Mouse (Mus musculus) frontal cortex, postnatal 25 days (tissue): Measurements from ENCODE around the gene Clcnkb.

Source experiments
- DNase-seq, 2 experiments: peaks; one replicate each; pipeline ENCODE4 v3.0.0; 2022; ENCODE audit warnings: low spot score in 2 of 2

The Clcnkb gene

GRCm38 (mm10) chr4:141405314-141405622 lies 10.5 kb downstream of the Clcnkb start:
- DNase-seq = no peak

DNA sequence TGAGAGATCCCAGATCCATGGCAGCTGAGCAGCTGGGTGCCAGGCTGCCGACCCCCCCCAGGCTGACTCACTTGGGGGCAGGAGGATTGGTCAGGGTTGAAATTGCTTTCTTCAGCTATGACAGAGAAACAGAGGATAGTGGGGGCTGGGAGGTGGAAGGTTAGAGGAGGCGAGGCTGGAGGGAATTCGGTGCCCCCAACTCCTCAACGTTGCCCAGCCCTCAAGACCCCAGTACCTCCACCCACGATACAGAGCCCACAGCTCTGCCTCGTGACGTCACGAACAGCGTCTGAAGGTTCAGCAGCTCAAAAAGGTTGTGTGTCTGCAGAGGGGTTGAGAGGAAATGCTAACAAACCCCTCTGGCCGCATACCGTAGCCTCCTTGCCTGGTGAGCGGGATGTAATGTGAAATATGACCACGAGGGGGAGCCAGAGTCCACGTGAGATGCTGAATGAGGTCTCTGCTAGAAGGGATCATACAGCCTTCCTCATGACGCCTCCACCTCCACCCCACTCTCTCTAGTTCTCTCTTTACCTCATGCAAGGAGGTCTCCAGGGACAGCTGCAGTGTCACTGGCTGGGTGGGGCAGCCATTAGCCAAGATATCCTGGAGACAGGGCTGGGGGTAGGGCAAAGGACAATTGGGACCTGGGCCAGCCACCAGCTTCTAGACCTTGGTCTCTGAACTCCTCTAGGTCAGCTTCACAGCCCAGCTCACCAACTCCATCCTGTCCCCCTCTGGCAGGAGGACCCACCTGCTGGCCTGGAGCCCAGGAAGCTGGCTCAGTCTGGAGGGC lies 11.1 kb downstream of the Clcnkb start:
- DNase-seq = peak; percentile 94 to 95

DNA sequence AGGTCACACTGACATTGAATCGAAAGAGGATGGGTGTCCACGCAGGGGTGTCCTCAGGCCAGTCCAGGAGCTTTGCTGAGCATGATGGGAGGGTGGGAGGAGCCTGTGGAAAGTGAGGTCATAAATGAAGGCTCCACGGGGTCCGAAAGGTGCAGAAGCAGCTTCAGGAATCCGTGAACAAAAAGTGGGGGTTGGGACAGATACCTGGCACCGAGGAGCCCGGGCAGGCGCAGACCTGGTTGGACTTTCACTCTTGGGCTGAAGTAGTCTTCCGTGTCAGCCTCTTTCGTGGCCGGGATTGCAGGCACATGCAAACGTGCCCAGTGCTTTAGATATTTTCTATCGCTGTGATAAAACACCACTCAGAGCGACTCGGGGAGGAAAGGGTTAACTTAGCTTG lies 15.6 kb downstream of the Clcnkb start:
- DNase-seq = no peak

DNA sequence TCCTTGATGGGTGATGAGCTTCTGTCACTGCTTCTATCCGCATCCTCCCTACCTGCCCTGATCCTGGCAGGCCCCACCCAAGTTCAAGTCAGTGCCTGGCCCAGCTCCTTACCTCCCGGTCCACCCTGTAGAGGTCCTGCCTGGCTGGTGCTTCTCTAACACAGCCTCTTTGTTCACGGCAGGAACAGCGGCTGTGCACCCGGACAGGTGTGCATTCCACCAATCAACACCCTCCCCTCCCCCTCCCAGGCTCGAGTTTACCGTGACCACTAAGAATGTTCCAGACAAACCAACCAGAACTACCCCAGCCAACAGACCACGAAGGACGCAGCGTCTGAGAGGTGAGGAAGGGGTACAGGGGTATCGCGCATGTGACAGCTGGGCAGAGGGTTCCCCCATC lies 17.3 kb downstream of the Clcnkb start, which contains the start of gene Clcnka:
Gene Clcnka (minus strand): TSS at position 180 of the 400 bp plus-strand sequence.
- DNase-seq = no peak

- no peak for DNase-seq
Measured at GRCm38 (mm10) chr4:141397861-141398260, 18.0 kb downstream of the Clcnkb start.

GRCm38 (mm10) chr4:141394751-141395150 lies 21.1 kb downstream of the Clcnkb start:
- DNase-seq = no peak

DNA sequence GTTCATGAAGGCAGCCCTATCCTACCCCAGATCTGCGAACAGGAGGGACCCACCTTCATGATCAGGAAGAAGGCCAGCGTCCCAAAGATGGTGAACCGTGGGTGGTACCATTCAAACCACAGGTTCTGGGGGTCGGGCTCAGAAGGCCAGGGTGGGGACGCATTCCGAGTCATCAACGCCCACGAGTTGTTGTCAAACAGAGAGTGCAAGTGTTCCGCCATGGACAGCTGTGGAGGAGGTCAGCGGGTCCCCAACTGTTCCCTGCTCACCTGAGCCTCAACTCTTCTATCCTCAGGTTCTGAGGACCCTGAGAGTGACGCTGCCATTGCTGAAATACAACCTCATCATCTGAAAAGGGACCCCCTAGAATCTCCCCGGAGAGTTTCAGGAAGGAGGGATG lies 24.5 kb downstream of the Clcnkb start:
- DNase-seq = no peak

- DNase-seq = no peak
Measured at GRCm38 (mm10) chr4:141389366-141390150, 26.3 kb downstream of the Clcnkb start.

GRCm38 (mm10) chr4:141387933-141388332 lies 27.9 kb downstream of the Clcnkb start:
- no peak for DNase-seq

GRCm38 (mm10) chr4:141387093-141387784 lies 28.6 kb downstream of the Clcnkb start:
- peak; percentile 70 to 77 for DNase-seq

- DNase-seq = no peak
Measured at GRCm38 (mm10) chr4:141386150-141386549, 29.7 kb downstream of the Clcnkb start.

DNA sequence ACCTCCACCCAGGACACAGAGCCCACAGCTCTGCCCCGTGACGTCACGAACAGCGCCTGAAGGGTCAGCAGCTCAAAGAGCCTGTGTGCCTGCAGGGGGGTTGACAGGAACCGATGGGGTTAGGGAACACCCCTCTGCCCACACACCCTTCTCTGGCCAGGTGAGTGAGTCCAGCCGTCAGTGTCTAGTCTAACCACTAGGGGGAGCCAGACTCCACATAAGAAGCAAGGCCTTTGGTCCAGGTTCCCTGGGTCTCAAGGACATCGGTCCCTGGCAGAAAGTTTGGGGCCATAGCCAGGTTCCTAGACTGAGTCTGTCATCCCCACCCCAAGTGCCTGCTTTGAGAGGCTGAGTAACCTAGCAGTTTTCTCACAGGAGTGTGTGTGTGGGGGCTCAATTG lies 30.5 kb downstream of the Clcnkb start:
- peak in 1 of 2 experiments; percentile 20 for DNase-seq

DNA sequence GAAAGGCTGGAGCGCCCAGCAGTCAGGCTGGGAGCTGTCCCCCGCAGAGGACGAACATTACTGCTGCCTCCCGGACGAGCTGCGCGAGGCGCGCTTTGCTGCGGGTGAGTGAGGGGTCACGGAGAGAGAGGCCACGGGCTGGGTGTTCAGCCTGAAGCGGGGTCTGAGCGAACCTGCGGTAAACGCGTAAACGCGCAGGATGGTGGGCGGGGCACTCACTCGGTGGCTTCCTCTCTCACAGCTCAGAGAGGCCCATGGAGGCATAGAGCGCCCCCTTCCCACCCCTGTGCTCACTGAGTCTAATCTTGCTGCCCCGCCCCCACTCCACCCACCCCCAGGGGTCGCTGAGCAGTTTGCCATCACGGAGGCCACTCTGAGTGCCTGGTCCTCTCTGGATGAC lies 33.4 kb downstream of the Clcnkb start:
- no peak for DNase-seq

DNA sequence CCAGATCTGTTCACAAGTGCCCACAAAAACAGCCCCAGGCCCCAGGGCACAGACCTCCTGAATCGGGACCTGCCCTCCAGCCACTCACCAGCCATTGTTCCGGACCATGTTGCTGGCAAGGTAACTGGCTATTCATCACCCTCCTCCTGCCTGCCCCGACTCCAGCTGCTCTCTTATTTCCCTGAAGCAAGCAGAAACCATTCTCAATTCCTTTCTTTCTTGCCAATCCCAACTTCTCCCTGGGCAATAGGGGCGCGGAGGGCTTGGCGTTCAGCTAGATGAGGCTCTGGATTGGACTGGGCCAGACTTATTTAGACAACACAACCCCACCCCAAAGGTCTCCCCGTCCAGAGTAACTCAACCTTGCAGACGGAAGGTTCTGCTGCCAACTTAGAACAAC lies 36.1 kb downstream of the Clcnkb start:
- no peak for DNase-seq

DNA sequence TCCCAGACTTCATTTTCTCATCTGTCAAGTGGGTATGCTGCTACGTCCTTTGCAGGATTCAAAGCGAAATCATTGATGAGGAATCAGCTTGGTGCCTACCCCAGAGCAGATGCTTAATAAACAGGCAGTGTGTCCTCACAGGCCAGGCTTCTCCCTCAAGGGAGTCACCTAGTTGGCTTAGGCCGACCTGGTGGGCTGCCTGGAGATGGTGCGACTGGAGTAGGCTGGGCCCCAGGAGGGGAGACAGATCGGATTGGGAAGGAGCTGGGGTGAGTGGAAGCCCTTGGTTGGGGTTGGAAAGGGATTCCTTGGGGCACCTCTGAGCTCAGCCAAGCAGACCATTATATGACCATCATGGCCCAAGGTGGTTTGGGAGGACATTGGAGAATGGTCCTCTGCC lies 43.4 kb downstream of the Clcnkb start:
- DNase-seq = no peak

DNA sequence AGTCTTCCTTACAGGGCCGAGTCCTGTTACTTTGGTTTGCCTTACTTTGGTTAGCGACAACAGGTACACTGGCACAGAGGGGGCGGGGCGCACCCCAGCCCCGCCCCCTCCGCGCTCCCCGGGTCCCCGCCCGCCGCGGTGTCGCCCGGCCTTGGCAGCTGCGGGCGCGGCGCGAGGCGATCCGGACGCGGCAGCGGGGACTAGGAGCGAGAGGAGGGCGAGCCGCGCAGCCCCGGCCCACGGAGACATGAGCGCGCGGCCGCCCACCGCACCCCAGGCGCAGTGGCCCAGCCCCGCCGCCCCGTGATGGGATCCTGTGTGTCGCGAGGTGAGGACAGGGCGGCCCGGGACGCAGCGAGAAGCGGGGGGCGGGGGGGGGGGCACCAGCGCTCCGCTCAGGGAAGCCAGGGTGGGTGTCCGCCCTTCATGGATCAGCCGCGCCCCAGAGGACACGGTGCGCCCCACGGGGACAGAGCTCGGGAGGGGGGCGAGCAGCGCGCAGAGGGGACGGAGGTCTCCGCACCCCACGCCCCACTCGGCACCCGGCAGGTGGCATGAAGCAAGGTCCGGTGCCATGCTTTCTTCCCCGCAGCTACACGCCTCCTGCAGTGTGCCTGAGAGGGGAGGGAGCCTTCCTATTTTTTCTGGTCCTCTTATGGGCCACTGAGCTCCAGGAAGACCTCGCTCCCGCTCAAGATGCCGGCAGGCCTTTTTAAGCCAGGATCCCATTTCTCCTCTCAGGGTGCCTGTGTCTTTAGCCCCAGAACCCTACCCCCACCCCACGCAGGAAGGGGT lies 47.6 kb downstream of the Clcnkb start, which contains the start of gene Fam131c:
Gene Fam131c (plus strand): TSS at position 224 of the 795 bp plus-strand sequence.
- no peak for DNase-seq

DNA sequence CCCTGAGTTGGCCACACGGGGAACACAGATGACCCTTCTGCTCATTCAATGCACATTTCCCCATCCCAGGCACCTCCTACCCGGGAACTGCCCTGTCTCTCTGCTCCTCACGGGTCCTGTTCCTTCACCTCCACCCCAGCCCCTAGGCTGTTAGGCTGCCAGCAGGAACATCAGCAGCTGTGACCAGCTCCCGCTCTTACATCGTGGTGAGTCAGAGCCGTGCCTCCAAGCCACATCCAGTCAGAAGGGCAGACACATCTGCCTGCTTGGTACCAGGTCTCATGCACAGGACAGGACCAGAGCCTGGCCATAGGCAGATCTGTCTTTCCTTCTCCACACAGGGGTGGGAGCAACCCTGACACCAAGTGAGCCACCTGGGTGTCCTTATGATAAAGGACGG lies 49.9 kb downstream of the Clcnkb start:
- no peak for DNase-seq

DNA sequence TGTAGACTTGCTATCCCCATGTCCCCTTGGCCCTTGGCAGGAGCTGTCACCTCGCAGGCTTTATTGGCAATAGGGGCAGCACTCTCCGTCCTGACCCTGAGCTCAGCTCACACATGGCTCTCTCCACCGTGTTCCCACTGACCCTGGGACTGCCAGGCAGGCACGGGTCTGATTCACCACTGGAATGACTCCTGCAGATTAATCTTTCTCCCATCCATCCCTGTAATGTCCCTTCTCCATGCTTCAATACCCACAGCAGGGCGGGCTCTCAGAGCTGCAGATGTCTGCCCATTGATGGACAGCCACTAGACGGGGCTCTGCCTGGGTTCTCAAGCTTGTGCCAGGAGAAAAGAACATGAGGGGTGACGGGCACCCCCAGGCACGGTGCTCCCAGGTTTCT lies 50.7 kb downstream of the Clcnkb start:
- DNase-seq = no peak

GRCm38 (mm10) chr4:141362937-141363548 lies 52.8 kb downstream of the Clcnkb start:
- peak; percentile 79 to 89 for DNase-seq

DNA sequence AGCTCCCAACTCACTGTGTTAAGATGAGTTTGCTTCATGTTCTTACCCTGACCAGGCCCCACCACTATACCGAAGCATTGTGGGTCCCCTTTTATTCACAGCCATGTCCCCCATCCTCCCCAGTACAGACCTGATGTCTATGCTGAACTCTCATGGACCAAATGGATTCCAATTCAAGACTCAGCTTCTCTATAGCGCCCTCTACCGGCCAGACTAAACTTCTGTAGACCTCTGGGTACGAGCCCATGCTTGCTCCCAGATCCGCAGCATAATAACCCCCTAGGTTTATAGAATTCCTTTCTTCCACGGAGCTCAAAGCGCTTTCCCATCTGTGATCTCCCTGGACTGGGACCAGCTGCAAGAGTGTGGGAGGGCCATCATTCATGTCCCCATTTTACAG lies 55.0 kb downstream of the Clcnkb start:
- DNase-seq = no peak

GRCm38 (mm10) chr4:141359222-141359621 lies 56.6 kb downstream of the Clcnkb start:
- no peak for DNase-seq
